Mouse (Mus musculus): ENCODE data around the gene Olfr710.
"Not testable (repeated sequence)": the region's sequence is repeated elsewhere in the genome, so short reads cannot be mapped to it uniquely, and the experiment has no call there.

Olfr710 gene

GRCm38 (mm10) chr7:106948212-106948611 lies at the start of gene Olfr710:
TSS of gene Olfr710 (minus strand) at chr7:106948312.
- no peak for DNase-seq (ENCODE audit: low read depth, low spot score)

GRCm38 (mm10) chr7:106985236-106985635 lies 37.1 kb upstream of the Olfr710 start:
- DNase-seq (ENCODE audit: low read depth, low spot score) = no peak

- no peak for DNase-seq (ENCODE audit: low read depth, low spot score)
Observed at GRCm38 (mm10) chr7:106975353-106975752, 27.2 kb upstream of the Olfr710 start, which contains the start of gene Olfr711. TSS of gene Olfr711 (minus strand) at chr7:106975453.

- DNase-seq (ENCODE audit: low read depth, low spot score) = not testable (repeated sequence)
Observed at GRCm38 (mm10) chr7:106967503-106967902, 19.4 kb upstream of the Olfr710 start.

GRCm38 (mm10) chr7:106963837-106964236 lies 15.7 kb upstream of the Olfr710 start, which contains the start of gene Olfr6:
TSS of gene Olfr6 (minus strand) at chr7:106963937.
- DNase-seq (ENCODE audit: low read depth, low spot score) = no peak

- no peak for DNase-seq (ENCODE audit: low read depth, low spot score)
Observed at GRCm38 (mm10) chr7:106932119-106932518, 16.0 kb downstream of the Olfr710 start, which contains the start of gene Olfr709-ps1. TSS of gene Olfr709-ps1 (minus strand) at chr7:106932219.

- DNase-seq (ENCODE audit: low read depth, low spot score) = not testable (repeated sequence)
Observed at GRCm38 (mm10) chr7:106920961-106921360, 27.2 kb downstream of the Olfr710 start.

GRCm38 (mm10) chr7:106907676-106908075 lies 40.4 kb downstream of the Olfr710 start, which contains the start of gene Olfr1532-ps1:
TSS of gene Olfr1532-ps1 (plus strand) at chr7:106908001.
- no peak for DNase-seq (ENCODE audit: low read depth, low spot score)

- not testable (repeated sequence) for DNase-seq (ENCODE audit: low read depth, low spot score)
Observed at GRCm38 (mm10) chr7:106901141-106901540, 47.0 kb downstream of the Olfr710 start, which contains the start of gene Olfr707. TSS of gene Olfr707 (minus strand) at chr7:106901241.

Measured in brain, embryonic 18.5 days (tissue).